Mouse (Mus musculus): ENCODE results near the gene Gm4559.
"Not testable (repeated sequence)": the region's sequence is repeated elsewhere in the genome, so short reads cannot be mapped to it uniquely, and the experiment has no call there.

GRCm38 (mm10) chr7:142321637-142322306, 47.6 kb upstream of the Gm4559 start:
- not testable (repeated sequence) for TF ChIP-seq GATA1 (IDR thresholded peaks at IDR 0.05; ENCODE audit: borderline replicate concordance, low read length); FLI1 (IDR thresholded peaks at IDR 0.05; ENCODE audit: low read length)

Data from megakaryocyte, embryonic 14.5 days (primary cell).